Mouse (Mus musculus): ENCODE data around the gene Prkca.

GRCm38 (mm10) chr11:108287321-108287720 is 56.4 kb downstream of the Prkca start:
- no peak for TF ChIP-seq CTCF (IDR thresholded peaks at IDR 0.05)
- TF ChIP-seq EP300 (IDR thresholded peaks at IDR 0.05; ENCODE audit: insufficient read depth, low read depth, low read length): no peak
- no peak for TF ChIP-seq POLR2A (IDR thresholded peaks at IDR 0.05; ENCODE audit: insufficient read depth, low read depth, low read length)

Data from heart, adult 2 months (tissue).